Mouse (Mus musculus) heart, embryonic 14.5 days (tissue): ENCODE data around the gene Retreg3. TPM values are rescaled to one million over a fixed set of nuclear protein-coding genes. Genes with fewer than 3 reads are reported as not detected.

ENCODE experiments used
- ATAC-seq: fragments of 200-750 bp; cut with Nextera tagmentation; 2 replicates; pipeline ENCODE4 v1.8.0; 2017; ENCODE audit warnings: low read depth, moderate TSS enrichment; ENCODE audit not compliant: insufficient number of reproducible peaks, insufficient read depth, low FRiP score
- H3K27ac ChIP-seq, 2 experiments: fragments of 200-500 bp in 1 of 2; fragments of 300-500 bp in 1 of 2; sonication (generic) in 1 of 2; replicated peaks in 1 of 2; 2 replicates each; pipeline ENCODE4 v1.5.1; 2012 to 2014; ENCODE audit warnings: low read depth in 2 of 2, low read length in 2 of 2, control low read depth in 1 of 2, mild to moderate bottlenecking in 1 of 2, mixed read lengths in 1 of 2; ENCODE audit not compliant: control insufficient read depth in 1 of 2, insufficient read depth in 1 of 2
- H3K27me3 ChIP-seq: fragments of 300-500 bp; sonication (generic); 2 replicates; pipeline ENCODE4 v1.6.1; 2014; ENCODE audit warnings: mild to moderate bottlenecking, low read length, control low read depth; ENCODE audit not compliant: control insufficient read depth, insufficient read depth
- H3K36me3 ChIP-seq: fragments of 300-500 bp; sonication (generic); 2 replicates; pipeline ENCODE4 v1.6.1; 2014; ENCODE audit warnings: mild to moderate bottlenecking, control low read depth, low read length, mixed read lengths; ENCODE audit not compliant: control insufficient read depth, insufficient read depth
- H3K4me1 ChIP-seq, 2 experiments: fragments of 200-500 bp in 1 of 2; fragments of 300-500 bp in 1 of 2; sonication (generic) in 1 of 2; 2 replicates each; pipeline ENCODE4 v1.6.1; 2012 to 2014; ENCODE audit warnings: low read length in 2 of 2, control low read depth in 1 of 2, mixed read lengths in 1 of 2; ENCODE audit not compliant: control insufficient read depth in 2 of 2, insufficient read depth in 2 of 2
- H3K4me2 ChIP-seq: fragments of 300-500 bp; sonication (generic); 2 replicates; pipeline ENCODE4 v1.6.1; 2014; ENCODE audit warnings: mild to moderate bottlenecking, low read length
- H3K4me3 ChIP-seq, 2 experiments: fragments of 200-500 bp in 1 of 2; fragments of 300-500 bp in 1 of 2; sonication (generic) in 1 of 2; 2 replicates each; pipeline ENCODE4 v1.5.1; 2012 to 2014; ENCODE audit warnings: low read length in 2 of 2, mild to moderate bottlenecking in 2 of 2, control low read depth in 1 of 2, low read depth in 1 of 2, moderate library complexity in 1 of 2; ENCODE audit not compliant: control insufficient read depth in 1 of 2, insufficient read depth in 1 of 2
- H3K9ac ChIP-seq: fragments of 300-500 bp; sonication (generic); 2 replicates; pipeline ENCODE4 v1.6.1; 2014; ENCODE audit warnings: mild to moderate bottlenecking, low read length
- H3K9me3 ChIP-seq: fragments of 300-500 bp; sonication (generic); 2 replicates; pipeline ENCODE4 v1.6.1; 2016; ENCODE audit warnings: low read length, control low read depth; ENCODE audit not compliant: control insufficient read depth
- WGBS: fragments of 180-500 bp; shearing (Covaris S2); extraction: QIAGEN DNeasy Blood & Tissue Kit; methylation state at CpG from one replicate; pipeline ENCODE4 v1.1.7; 2014; 5-methylcytosine and 5-hydroxymethylcytosine counted together
- polyA plus RNA-seq: library from polyadenylated mRNA; unstranded; fragments of >200 nt; fragmentation: Nextera tagmentation; extraction: Ambion mirVana; gene quantifications from 2 replicates; pipeline ENCODE4 v1.2.1, GENCODE M21; 2014

Retreg3 gene
- polyA plus RNA-seq, 1 experiment from 2014 or later, result 8.0 TPM

GRCm38 (mm10) chr11:101063676-101064327, 55.9 kb downstream of the Retreg3 start:
- peak overlapping the region; percentile 63 for H3K9ac ChIP-seq
- no peaks in the 10 kb centered on the region for H3K27me3 ChIP-seq
- H3K4me2 ChIP-seq, result peak overlapping the region; percentile 36; the same call in 1 of the 2 replicates
- H3K27ac ChIP-seq, result peak overlapping the region; percentile 91 to 99
- peak; percentile 75 for ATAC-seq
- peaks cover 68 to 79% of the 10 kb centered on the region in 2 experiments for H3K4me1 ChIP-seq
- H3K4me3 ChIP-seq, result no peak overlapping the region
- H3K9me3 ChIP-seq, result no peaks in the 10 kb centered on the region
- WGBS, result 2% methylated on average over 12 of the region's 12 CpGs
- peaks cover 12% of the 10 kb centered on the region; the same call in 1 of the 2 replicates for H3K36me3 ChIP-seq

GRCm38 (mm10) chr11:101062971-101063675, 56.6 kb downstream of the Retreg3 start:
- H3K27ac ChIP-seq, result peak overlapping the region; percentile 91 to 99
- peak overlapping the region; percentile 63 for H3K9ac ChIP-seq
- no peaks in the 10 kb centered on the region for H3K27me3 ChIP-seq
- peaks cover 12% of the 10 kb centered on the region; the same call in 1 of the 2 replicates for H3K36me3 ChIP-seq
- WGBS, result 45% methylated on average over 14 of the region's 14 CpGs
- H3K4me2 ChIP-seq, result peak overlapping the region; percentile 36
- no peak overlapping the region for H3K4me3 ChIP-seq
- peak; percentile 6; the same call in 1 of the 2 replicates for ATAC-seq
- no peaks in the 10 kb centered on the region for H3K9me3 ChIP-seq
- peaks cover 74 to 86% of the 10 kb centered on the region in 2 experiments for H3K4me1 ChIP-seq

GRCm38 (mm10) chr11:101062165-101062884, 57.4 kb downstream of the Retreg3 start:
- WGBS, result 73% methylated on average over 12 of the region's 12 CpGs
- Histone ChIP-seq H3K36me3 (peaks cover 15% of the 10 kb centered on the region; the same call in 1 of the 2 replicates), H3K4me3 (no peak overlapping the region), H3K9ac (peak overlapping the region; percentile 63), H3K4me1 (peaks cover 78 to 94% of the 10 kb centered on the region in 2 experiments), H3K4me2 (no peak overlapping the region), H3K27ac (peak overlapping the region; percentile 91 to 99), H3K27me3 (no peaks in the 10 kb centered on the region), H3K9me3 (no peaks in the 10 kb centered on the region)
- ATAC-seq, result no peak

- H3K9ac ChIP-seq, result no peak overlapping the region; the same call in 1 of the 2 replicates
- H3K9me3 ChIP-seq, result no peaks in the 10 kb centered on the region
- ATAC-seq, result no peak
- H3K4me2 ChIP-seq, result no peak overlapping the region
- no peak overlapping the region for H3K4me3 ChIP-seq
- whole genome bisulfite sequencing, result 80% methylated on average over 5 of the region's 5 CpGs
- H3K27me3 ChIP-seq, result no peaks in the 10 kb centered on the region
- peaks cover 23% of the 10 kb centered on the region for H3K36me3 ChIP-seq
- H3K4me1 ChIP-seq, result peaks cover 81 to 98% of the 10 kb centered on the region in 2 experiments
- H3K27ac ChIP-seq, result peak overlapping the region; percentile 30 to 99
Observed at GRCm38 (mm10) chr11:101061049-101061448, 58.6 kb downstream of the Retreg3 start.

- peak overlapping the region; percentile 94 to 99 for H3K27ac ChIP-seq
- H3K27me3 ChIP-seq, result no peaks in the 10 kb centered on the region
- peak overlapping the region; percentile 58 for H3K9ac ChIP-seq
- 10% methylated on average over 8 of the region's 8 CpGs for WGBS
- H3K4me1 ChIP-seq, result peaks cover 81 to 95% of the 10 kb centered on the region in 2 experiments
- H3K9me3 ChIP-seq, result no peaks in the 10 kb centered on the region
- peaks cover 32% of the 10 kb centered on the region for H3K36me3 ChIP-seq
- H3K4me3 ChIP-seq, result no peak overlapping the region
- ATAC-seq, result peak; percentile 12; the same call in 1 of the 2 replicates
- H3K4me2 ChIP-seq, result 0 out of 2 replicates have a peak overlapping the region, but pooled peaks have one; percentile 1
Observed at GRCm38 (mm10) chr11:101060126-101060525, 59.6 kb downstream of the Retreg3 start.

GRCm38 (mm10) chr11:101059473-101059872, 60.2 kb downstream of the Retreg3 start:
- Histone ChIP-seq H3K36me3 (peaks cover 38% of the 10 kb centered on the region), H3K27me3 (no peaks in the 10 kb centered on the region), H3K9ac (peak overlapping the region; percentile 58), H3K4me1 (peaks cover 76 to 88% of the 10 kb centered on the region in 2 experiments), H3K9me3 (no peaks in the 10 kb centered on the region), H3K4me2 (no peak overlapping the region), H3K27ac (peak overlapping the region; percentile 94 to 99), H3K4me3 (no peak overlapping the region)
- 77% methylated on average over 10 of the region's 10 CpGs for WGBS
- no peak for ATAC-seq

GRCm38 (mm10) chr11:101058726-101059125, 61.0 kb downstream of the Retreg3 start:
- Histone ChIP-seq H3K4me2 (no peak overlapping the region; the same call in 1 of the 2 replicates), H3K27ac (peak overlapping the region; percentile 94 to 99), H3K4me3 (no peak overlapping the region), H3K4me1 (peaks cover 69 to 81% of the 10 kb centered on the region in 2 experiments), H3K9ac (peak overlapping the region; percentile 58; the same call in 1 of the 2 replicates), H3K36me3 (peaks cover 45% of the 10 kb centered on the region), H3K9me3 (peaks cover 2% of the 10 kb centered on the region; the same call in 1 of the 2 replicates), H3K27me3 (no peaks in the 10 kb centered on the region)
- WGBS, result 44% methylated on average over 5 of the region's 5 CpGs
- no peak; the same call in 1 of the 2 replicates for ATAC-seq
